Mouse (Mus musculus): ENCODE results near the gene Zfp36l1.

DNA sequence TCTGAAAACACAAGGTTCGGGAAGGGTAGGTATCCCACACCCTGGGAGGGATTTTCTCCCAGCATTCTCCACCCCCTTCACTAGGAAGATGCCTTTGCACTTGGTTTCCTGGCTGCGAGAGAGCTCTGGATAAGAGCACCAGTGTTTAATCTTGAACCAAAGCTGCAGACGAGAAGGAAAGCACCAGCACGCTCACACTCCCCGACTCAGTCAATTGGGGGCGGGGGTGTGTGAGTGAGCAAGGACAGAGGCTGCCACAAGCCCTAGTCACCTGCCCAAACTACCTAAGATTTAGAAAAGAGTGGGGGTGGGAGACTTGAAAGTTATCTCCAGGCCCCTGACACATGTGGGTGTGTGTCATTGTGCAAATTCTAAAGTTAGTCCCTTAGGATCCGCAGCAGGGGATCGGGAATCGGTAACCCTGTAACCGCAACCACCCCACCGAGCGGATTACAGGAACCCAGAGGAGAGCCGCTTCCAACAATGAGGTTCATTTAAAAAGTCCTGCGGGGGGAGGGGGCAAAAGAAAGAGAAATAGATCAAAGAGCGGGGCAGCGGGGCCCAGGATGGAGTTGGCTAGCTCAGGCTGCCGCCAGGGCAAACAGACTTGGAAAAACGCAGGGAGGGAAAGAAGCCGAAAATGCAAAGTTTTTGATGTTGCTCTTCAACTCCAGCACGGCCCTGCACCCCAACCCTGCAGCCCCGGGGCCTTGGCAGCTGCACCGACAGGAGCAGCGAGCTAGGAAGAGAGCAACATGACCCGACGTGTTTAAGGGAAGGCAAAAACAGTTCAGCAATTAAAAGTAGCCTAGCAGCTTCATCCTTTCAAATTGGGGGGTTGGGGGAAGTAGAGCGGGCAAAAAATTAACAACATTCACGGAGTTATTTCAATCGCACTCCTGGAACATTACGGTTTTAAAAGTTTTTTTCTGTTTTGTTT lies 1.4 kb downstream of the Zfp36l1 start:
- TF ChIP-seq POLR2A (IDR thresholded peaks at IDR 0.05; ENCODE audit: insufficient read depth, low read depth, low read length) (no peak), CTCF (IDR thresholded peaks at IDR 0.05; ENCODE audit: insufficient read depth, low read depth, low read length) (no peak)
